Mouse (Mus musculus) erythroblast, embryonic 14.5 days (primary cell): ENCODE results near the gene Calcoco1.

ENCODE experiments used
- GATA1 ChIP-seq: IDR thresholded peaks from 2 replicates; pipeline ENCODE4 v1.6.1; 2012; ENCODE audit warnings: low read length, inconsistent platforms, mixed read lengths
- TAL1 ChIP-seq: IDR thresholded peaks from 3 replicates; pipeline ENCODE4 v1.6.1; 2012; ENCODE audit warnings: low read length, inconsistent platforms, mixed read lengths

GRCm38 (mm10) chr15:102672215-102673071 is 49.5 kb downstream of the Calcoco1 start, which contains the start of gene Atp5g2:
- TF ChIP-seq TAL1 (no peak), GATA1 (no peak)
